Mouse (Mus musculus): ENCODE measurements around the gene Lce6a. TPM values are rescaled to one million over a fixed set of nuclear protein-coding genes. Genes with fewer than 3 reads are reported as not detected.

Lce6a gene
- polyA plus RNA-seq, 1 experiment from 2014 or later: 0.11 TPM

DNA sequence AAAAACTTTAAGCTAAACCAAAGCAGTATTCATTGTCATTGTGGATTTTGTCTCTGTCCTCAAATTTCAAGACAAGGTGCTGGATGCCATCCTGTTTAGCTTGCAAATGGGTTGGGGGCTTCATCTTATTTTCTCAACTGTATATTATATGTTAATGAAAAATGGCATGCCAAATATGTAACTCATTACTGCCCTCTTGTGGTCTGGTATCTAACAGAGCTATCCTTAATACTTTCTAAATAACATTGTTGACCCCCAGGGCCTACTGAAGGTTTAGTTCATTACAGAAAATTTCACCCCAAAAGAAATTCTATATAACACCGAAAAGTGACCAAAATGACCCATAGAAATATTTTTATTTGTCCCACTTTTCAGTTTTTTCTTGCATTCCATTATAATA, 19.3 kb downstream of the Lce6a start:
- Histone ChIP-seq H3K27me3 (ENCODE audit: control insufficient read depth, insufficient read depth, low read depth, low read length) (no peaks in the 10 kb centered on the region), H3K27ac (ENCODE audit: low read length) (no peak overlapping the region), H3K4me3 (ENCODE audit: low read depth, low read length) (no peak overlapping the region), H3K4me1 (ENCODE audit: control insufficient read depth, low read depth, low read length) (no peaks in the 10 kb centered on the region), H3K4me2 (ENCODE audit: low read depth, low read length) (no peak overlapping the region), H3K9me3 (replicated peaks; ENCODE audit: control insufficient read depth, low read length) (no peaks in the 10 kb centered on the region), H3K36me3 (ENCODE audit: control insufficient read depth, insufficient read depth) (no peaks in the 10 kb centered on the region), H3K9ac (ENCODE audit: low read depth, low read length) (no peak overlapping the region)
- 14% methylated on average over 1 of the region's 1 CpGs for WGBS (ENCODE audit: insufficient replicate concordance)
- no peak for ATAC-seq (ENCODE audit: low read depth)

DNA sequence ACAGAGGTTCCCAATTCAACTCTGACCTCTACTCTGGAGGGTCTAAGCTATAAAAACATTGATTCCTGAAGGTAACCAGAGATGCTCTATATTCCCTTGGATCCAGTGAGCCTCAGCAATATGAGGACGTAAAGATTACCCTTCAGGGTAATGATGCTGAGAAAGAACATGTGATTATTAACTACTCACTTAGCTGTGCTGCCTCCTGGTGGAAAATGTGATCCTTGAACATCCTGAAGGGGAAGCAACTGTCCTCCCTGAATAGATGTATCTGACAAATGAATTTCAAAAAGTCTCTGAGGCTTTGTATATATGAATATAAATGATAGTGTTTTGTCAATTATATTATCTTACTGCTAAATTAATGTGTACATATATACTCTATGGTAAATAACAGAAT, 21.0 kb downstream of the Lce6a start:
- Histone ChIP-seq H3K4me3 (ENCODE audit: low read depth, low read length) (no peak overlapping the region), H3K27me3 (ENCODE audit: control insufficient read depth, insufficient read depth, low read depth, low read length) (no peaks in the 10 kb centered on the region), H3K9me3 (replicated peaks; ENCODE audit: control insufficient read depth, low read length) (no peaks in the 10 kb centered on the region), H3K4me1 (ENCODE audit: control insufficient read depth, low read depth, low read length) (no peaks in the 10 kb centered on the region), H3K27ac (ENCODE audit: low read length) (no peak overlapping the region), H3K36me3 (ENCODE audit: control insufficient read depth, insufficient read depth) (no peaks in the 10 kb centered on the region), H3K4me2 (ENCODE audit: low read depth, low read length) (no peak overlapping the region), H3K9ac (ENCODE audit: low read depth, low read length) (no peak overlapping the region)
- ATAC-seq (ENCODE audit: low read depth): no peak
- WGBS (ENCODE audit: insufficient replicate concordance): 32% methylated on average over 1 of the region's 1 CpGs

DNA sequence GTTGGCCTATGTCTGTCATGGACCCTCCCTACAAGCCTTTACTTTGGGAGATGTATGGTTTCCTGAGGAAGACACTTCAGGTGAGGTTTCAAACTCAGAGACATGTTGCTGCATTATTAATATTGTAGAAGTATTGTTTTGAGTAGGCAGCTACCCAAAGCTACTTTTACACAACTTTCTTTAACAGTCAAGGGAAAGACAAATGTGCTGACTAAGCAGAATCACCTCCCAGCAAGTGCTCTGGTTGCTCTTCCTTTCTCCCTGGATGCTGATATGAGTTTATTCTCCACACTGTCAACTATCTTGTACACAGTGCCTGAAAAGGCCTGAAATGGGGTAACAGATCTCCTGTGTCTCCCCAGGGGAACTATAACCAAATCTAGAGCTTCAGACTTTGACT, 21.5 kb downstream of the Lce6a start:
- H3K4me1 ChIP-seq (ENCODE audit: control insufficient read depth, low read depth, low read length): no peaks in the 10 kb centered on the region
- no peaks in the 10 kb centered on the region for H3K9me3 ChIP-seq (replicated peaks; ENCODE audit: control insufficient read depth, low read length)
- no peak overlapping the region for H3K27ac ChIP-seq (ENCODE audit: low read length)
- no peak overlapping the region for H3K4me2 ChIP-seq (ENCODE audit: low read depth, low read length)
- ATAC-seq (ENCODE audit: low read depth): no peak
- H3K4me3 ChIP-seq (ENCODE audit: low read depth, low read length): no peak overlapping the region
- no peaks in the 10 kb centered on the region for H3K36me3 ChIP-seq (ENCODE audit: control insufficient read depth, insufficient read depth)
- no peaks in the 10 kb centered on the region for H3K27me3 ChIP-seq (ENCODE audit: control insufficient read depth, insufficient read depth, low read depth, low read length)
- H3K9ac ChIP-seq (ENCODE audit: low read depth, low read length): no peak overlapping the region

DNA sequence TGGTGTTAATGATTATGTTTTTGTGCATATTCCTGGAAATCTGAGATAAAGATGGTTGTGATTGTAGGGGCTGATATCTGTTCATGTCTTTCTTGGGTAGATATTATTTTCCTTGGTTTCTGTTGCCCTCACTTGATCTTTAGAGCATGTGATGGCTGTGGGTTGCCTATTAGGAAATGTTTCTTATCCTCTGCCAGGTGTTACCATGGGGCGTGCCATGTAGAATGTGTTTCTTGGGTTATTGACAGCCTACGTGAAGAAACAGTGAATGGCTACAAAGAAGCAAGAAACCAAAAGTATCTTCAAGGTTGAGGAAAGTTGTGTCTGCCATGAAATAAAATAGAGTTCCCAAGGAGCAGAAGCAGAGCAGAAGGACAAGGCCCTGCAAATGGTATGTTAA, 23.0 kb downstream of the Lce6a start:
- H3K4me2 ChIP-seq (ENCODE audit: low read depth, low read length): no peak overlapping the region
- H3K9ac ChIP-seq (ENCODE audit: low read depth, low read length): no peak overlapping the region
- no peak overlapping the region for H3K4me3 ChIP-seq (ENCODE audit: low read depth, low read length)
- no peaks in the 10 kb centered on the region for H3K9me3 ChIP-seq (replicated peaks; ENCODE audit: control insufficient read depth, low read length)
- ATAC-seq (ENCODE audit: low read depth): no peak
- H3K36me3 ChIP-seq (ENCODE audit: control insufficient read depth, insufficient read depth): no peaks in the 10 kb centered on the region
- H3K27ac ChIP-seq (ENCODE audit: low read length): no peak overlapping the region
- no peaks in the 10 kb centered on the region for H3K27me3 ChIP-seq (ENCODE audit: control insufficient read depth, insufficient read depth, low read depth, low read length)
- 80% methylated on average over 2 of the region's 2 CpGs for WGBS (ENCODE audit: insufficient replicate concordance)
- H3K4me1 ChIP-seq (ENCODE audit: control insufficient read depth, low read depth, low read length): no peaks in the 10 kb centered on the region

DNA sequence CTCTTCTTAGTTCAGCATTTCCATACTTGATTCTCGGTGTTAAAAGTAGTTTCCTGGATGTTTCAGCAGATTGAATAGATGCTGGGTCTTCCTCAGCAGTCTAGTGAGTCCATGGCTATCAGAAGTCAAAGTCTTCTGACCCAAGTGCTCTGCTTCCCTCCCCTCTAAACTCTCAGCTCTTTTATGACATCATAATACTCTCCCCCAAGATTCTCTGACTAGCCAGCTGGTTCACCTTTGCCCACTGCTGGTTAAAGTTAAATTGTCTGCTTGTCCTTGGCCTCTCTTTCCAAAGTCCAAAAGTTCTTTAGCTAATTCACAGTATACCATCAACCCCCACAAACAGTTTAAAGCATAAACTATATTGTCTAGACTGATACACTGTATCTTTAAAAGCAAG, 32.6 kb downstream of the Lce6a start, which contains the start of gene Smcp:
TSS of gene Smcp (minus strand) at position 140 of the 400 bp plus-strand sequence.
- Histone ChIP-seq H3K27ac (ENCODE audit: low read length) (no peak within 1 kb of the TSS), H3K4me1 (ENCODE audit: control insufficient read depth, low read depth, low read length) (no peaks in the 10 kb centered on the region), H3K9me3 (replicated peaks; ENCODE audit: control insufficient read depth, low read length) (no peaks in the 10 kb centered on the region), H3K9ac (ENCODE audit: low read depth, low read length) (no peak within 1 kb of the TSS), H3K36me3 (ENCODE audit: control insufficient read depth, insufficient read depth) (no peaks in the 10 kb centered on the region), H3K4me3 (ENCODE audit: low read depth, low read length) (no peak within 1 kb of the TSS), H3K4me2 (ENCODE audit: low read depth, low read length) (no peak within 1 kb of the TSS), H3K27me3 (ENCODE audit: control insufficient read depth, insufficient read depth, low read depth, low read length) (no peaks in the 10 kb centered on the region)
- ATAC-seq (ENCODE audit: low read depth): no peak
- 32% methylated on average over 1 of the region's 1 CpGs for WGBS (ENCODE audit: insufficient replicate concordance)

DNA sequence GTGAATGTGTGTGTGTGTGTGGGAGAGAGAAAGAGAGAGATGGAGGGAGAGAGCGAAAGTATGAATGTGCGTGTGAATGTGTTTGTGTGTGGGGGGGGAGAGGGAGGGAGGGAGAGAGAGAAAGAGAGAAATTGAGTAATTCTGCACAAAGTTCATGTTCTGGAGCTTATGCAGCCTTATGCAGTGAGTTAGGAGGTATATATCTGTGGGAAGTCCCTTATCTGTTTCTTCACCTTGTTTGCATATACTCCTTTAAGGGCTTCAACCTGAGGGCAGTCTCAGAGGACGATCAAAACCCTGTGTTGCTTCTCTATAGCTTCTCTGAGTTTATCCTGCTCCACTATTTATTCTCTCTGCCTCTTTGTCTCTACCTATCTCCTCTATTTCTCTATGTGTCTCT, 34.3 kb downstream of the Lce6a start:
- H3K4me3 ChIP-seq (ENCODE audit: low read depth, low read length): no peak overlapping the region
- WGBS (ENCODE audit: insufficient replicate concordance): 68% methylated on average over 3 of the region's 3 CpGs
- no peak for ATAC-seq (ENCODE audit: low read depth)

DNA sequence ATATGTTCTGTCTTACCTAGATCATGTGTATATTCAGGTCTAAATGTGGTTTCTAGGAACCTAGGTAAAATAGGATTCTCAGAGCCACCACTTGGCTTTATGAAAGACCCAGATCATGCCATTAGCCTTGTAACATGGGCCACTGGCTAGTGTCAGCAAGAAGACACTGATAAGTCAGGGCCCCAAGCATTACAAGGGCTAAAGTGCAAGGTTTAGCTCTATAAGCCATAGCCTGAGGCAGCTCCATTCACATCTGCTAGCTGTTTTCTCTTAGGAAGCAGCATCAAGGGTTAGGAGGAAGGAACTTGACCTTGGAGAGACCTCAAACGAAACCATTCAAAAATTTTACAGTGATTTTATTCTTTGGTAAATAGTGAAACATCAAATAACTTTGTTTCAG, 36.4 kb downstream of the Lce6a start:
- Histone ChIP-seq H3K36me3 (ENCODE audit: control insufficient read depth, insufficient read depth) (no peaks in the 10 kb centered on the region), H3K4me1 (ENCODE audit: control insufficient read depth, low read depth, low read length) (no peaks in the 10 kb centered on the region), H3K9me3 (replicated peaks; ENCODE audit: control insufficient read depth, low read length) (no peaks in the 10 kb centered on the region), H3K27me3 (ENCODE audit: control insufficient read depth, insufficient read depth, low read depth, low read length) (no peaks in the 10 kb centered on the region), H3K4me2 (ENCODE audit: low read depth, low read length) (no peak overlapping the region), H3K27ac (ENCODE audit: low read length) (no peak overlapping the region), H3K4me3 (ENCODE audit: low read depth, low read length) (no peak overlapping the region), H3K9ac (ENCODE audit: low read depth, low read length) (no peak overlapping the region)
- WGBS (ENCODE audit: insufficient replicate concordance): 39% methylated on average over 1 of the region's 1 CpGs
- ATAC-seq (ENCODE audit: low read depth): no peak

More for the DNA sequence above, 34.3 kb downstream of the Lce6a start:
- H3K27me3 ChIP-seq (ENCODE audit: control insufficient read depth, insufficient read depth, low read depth, low read length): no peaks in the 10 kb centered on the region
- H3K4me2 ChIP-seq (ENCODE audit: low read depth, low read length): no peak overlapping the region
- H3K27ac ChIP-seq (ENCODE audit: low read length): no peak overlapping the region
- no peak overlapping the region for H3K9ac ChIP-seq (ENCODE audit: low read depth, low read length)
- no peaks in the 10 kb centered on the region for H3K36me3 ChIP-seq (ENCODE audit: control insufficient read depth, insufficient read depth)
- no peaks in the 10 kb centered on the region for H3K4me1 ChIP-seq (ENCODE audit: control insufficient read depth, low read depth, low read length)
- H3K9me3 ChIP-seq (replicated peaks; ENCODE audit: control insufficient read depth, low read length): no peaks in the 10 kb centered on the region

DNA sequence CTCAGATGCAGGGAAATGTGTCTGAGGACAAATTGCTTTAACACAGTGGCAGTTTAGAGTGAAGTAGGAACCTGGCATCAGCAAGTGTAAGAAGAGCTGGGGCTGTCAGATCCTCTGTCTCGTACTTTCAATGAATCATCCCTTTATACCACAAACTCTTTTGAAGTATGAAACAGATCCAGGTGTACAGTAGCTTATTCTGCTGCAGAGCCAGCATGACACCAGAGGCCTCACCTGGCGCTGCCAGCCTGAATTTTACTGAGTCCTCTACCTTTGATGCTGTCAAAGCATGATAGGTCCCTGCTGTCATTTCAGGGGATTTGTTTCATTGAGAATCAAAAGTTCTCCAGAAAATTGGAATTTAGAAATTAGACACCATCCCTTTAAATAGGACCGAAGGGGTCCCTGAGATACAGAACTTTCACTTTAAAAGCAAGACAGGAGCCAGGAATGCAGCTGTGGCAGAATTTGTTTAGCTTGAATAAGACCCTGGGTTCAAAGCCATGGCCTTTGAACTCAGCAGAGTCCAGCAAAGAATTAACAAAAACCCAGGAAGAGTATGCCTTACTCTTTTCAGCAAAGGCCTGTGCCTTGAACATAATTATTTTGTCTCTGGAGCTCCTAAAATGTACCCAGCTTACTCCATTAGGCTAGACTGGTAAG, 38.2 kb downstream of the Lce6a start:
- no peaks in the 10 kb centered on the region for H3K4me1 ChIP-seq (ENCODE audit: control insufficient read depth, low read depth, low read length)
- no peak overlapping the region for H3K4me3 ChIP-seq (ENCODE audit: low read depth, low read length)
- no peaks in the 10 kb centered on the region for H3K36me3 ChIP-seq (ENCODE audit: control insufficient read depth, insufficient read depth)
- H3K9ac ChIP-seq (ENCODE audit: low read depth, low read length): no peak overlapping the region
- H3K4me2 ChIP-seq (ENCODE audit: low read depth, low read length): no peak overlapping the region
- H3K27me3 ChIP-seq (ENCODE audit: control insufficient read depth, insufficient read depth, low read depth, low read length): no peaks in the 10 kb centered on the region
- H3K27ac ChIP-seq (ENCODE audit: low read length): no peak overlapping the region
- no peaks in the 10 kb centered on the region for H3K9me3 ChIP-seq (replicated peaks; ENCODE audit: control insufficient read depth, low read length)
- no peak for ATAC-seq (ENCODE audit: low read depth)
- WGBS (ENCODE audit: insufficient replicate concordance): 52% methylated on average over 3 of the region's 3 CpGs

DNA sequence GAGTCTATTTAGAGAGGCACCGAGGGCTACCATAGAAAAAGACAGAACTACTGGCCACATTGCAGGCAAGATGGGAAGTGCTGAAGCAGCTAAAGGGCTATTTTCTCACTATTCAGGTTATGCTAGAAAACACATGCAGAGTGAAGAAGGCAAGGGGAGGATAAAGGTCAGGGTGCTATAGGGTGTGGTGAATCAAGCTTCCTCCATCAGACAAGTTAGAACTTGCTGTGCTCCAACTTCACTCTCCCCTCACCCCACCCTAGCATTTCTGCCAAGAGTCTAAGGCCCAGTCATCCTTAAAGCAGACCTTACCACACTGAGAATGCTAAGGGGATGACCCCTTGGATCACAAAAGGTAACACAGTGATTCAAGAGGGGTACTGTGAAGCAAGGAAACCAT, 42.0 kb downstream of the Lce6a start:
- no peaks in the 10 kb centered on the region for H3K4me1 ChIP-seq (ENCODE audit: control insufficient read depth, low read depth, low read length)
- no peaks in the 10 kb centered on the region for H3K27me3 ChIP-seq (ENCODE audit: control insufficient read depth, insufficient read depth, low read depth, low read length)
- no peak overlapping the region for H3K27ac ChIP-seq (ENCODE audit: low read length)
- ATAC-seq (ENCODE audit: low read depth): no peak
- no peak overlapping the region for H3K4me2 ChIP-seq (ENCODE audit: low read depth, low read length)
- WGBS (ENCODE audit: insufficient replicate concordance): 53% methylated on average over 1 of the region's 1 CpGs
- no peak overlapping the region for H3K4me3 ChIP-seq (ENCODE audit: low read depth, low read length)
- no peak overlapping the region for H3K9ac ChIP-seq (ENCODE audit: low read depth, low read length)
- no peaks in the 10 kb centered on the region for H3K36me3 ChIP-seq (ENCODE audit: control insufficient read depth, insufficient read depth)
- no peaks in the 10 kb centered on the region for H3K9me3 ChIP-seq (replicated peaks; ENCODE audit: control insufficient read depth, low read length)
